Mouse (Mus musculus) ES-Bruce4 (cell line): ENCODE measurements around the gene Dpf3.

Source experiments
- CTCF ChIP-seq: IDR thresholded peaks from one replicate; pipeline ENCODE4 v1.8.1; 2011; ENCODE audit warnings: low read depth, low read length
- POLR2A ChIP-seq: IDR thresholded peaks from one replicate; pipeline ENCODE4 v1.8.1; 2011; ENCODE audit warnings: low read length; ENCODE audit not compliant: insufficient read depth

GRCm38 (mm10) chr12:83514216-83514615 is 26.7 kb upstream of the Dpf3 start:
- TF ChIP-seq CTCF (no peak), POLR2A (no peak)
